Mouse (Mus musculus): ENCODE results near the gene Sp1. TPM values are rescaled to one million over a fixed set of nuclear protein-coding genes. Genes with fewer than 3 reads are reported as not detected.
A peak's percentile ranks its signal among the peaks of the same experiment; 100 is the strongest.

Gene Sp1
- polyA plus RNA-seq, 1 experiment from 2014 or later: 10.3 TPM

DNA sequence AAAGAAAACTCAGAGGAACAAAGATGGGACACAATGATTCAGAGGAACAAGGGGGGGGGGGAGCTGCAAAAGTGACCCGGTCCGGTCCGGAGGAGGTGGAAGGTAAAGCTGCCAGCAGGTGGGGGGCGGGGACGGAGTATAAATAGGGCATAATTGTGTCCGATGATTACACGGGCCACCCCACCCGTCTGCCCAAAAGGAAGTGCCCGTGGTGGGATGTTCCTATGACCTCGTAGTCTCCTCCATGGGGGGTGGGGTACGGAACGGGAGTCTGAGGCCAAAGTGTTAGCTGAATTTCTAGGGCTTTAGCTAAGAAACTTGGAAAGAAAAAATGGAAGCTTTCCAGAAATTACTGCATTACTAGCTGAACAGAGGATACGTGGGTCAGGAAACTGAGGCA, 36.0 kb upstream of the Sp1 start:
- Histone ChIP-seq H3K9me3 (replicated peaks; ENCODE audit: control insufficient read depth, low read length) (no peaks in the 10 kb centered on the region), H3K4me1 (ENCODE audit: control insufficient read depth, insufficient read depth, low read length) (peaks cover 22% of the 10 kb centered on the region), H3K9ac (ENCODE audit: low read length) (no peak overlapping the region), H3K27ac (ENCODE audit: low read length) (no peak overlapping the region), H3K4me2 (ENCODE audit: low read depth, low read length) (peak overlapping the region; percentile 48), H3K4me3 (replicated peaks; ENCODE audit: low read length) (no peak overlapping the region), H3K36me3 (ENCODE audit: control insufficient read depth, insufficient read depth, low read length) (no peaks in the 10 kb centered on the region), H3K27me3 (ENCODE audit: control insufficient read depth, insufficient read depth, low read length) (no peaks in the 10 kb centered on the region; the same call in none of the 2 replicates)
- no peak for ATAC-seq (ENCODE audit: insufficient read depth, low FRiP score)
- 17% methylated on average over 13 of the region's 13 CpGs for WGBS

DNA sequence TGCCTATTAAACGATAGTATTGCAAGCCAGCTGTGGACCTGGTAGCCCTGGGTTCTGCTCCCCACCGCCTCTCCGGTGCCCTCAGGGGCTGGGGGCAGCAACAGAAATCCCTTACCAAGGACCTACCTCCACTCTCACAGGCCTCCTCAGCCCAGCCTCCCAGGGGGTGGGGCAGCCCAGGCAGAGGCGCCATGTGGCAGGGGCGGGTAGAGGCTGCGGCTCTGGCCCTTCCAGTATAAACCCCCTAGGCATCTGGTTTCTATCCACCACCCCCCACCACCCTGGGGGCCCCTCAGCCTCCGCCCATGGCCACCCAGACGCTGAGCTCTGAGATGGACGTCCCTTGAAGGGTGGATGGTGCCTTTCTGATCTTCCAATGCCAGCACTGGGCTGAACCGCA, 35.2 kb upstream of the Sp1 start:
- 6% methylated on average over 10 of the region's 10 CpGs for WGBS
- Histone ChIP-seq H3K9me3 (replicated peaks; ENCODE audit: control insufficient read depth, low read length) (no peaks in the 10 kb centered on the region), H3K4me3 (replicated peaks; ENCODE audit: low read length) (peak overlapping the region; percentile 13), H3K36me3 (ENCODE audit: control insufficient read depth, insufficient read depth, low read length) (no peaks in the 10 kb centered on the region), H3K27me3 (ENCODE audit: control insufficient read depth, insufficient read depth, low read length) (no peaks in the 10 kb centered on the region; the same call in none of the 2 replicates), H3K9ac (ENCODE audit: low read length) (peak overlapping the region; percentile 57), H3K4me1 (ENCODE audit: control insufficient read depth, insufficient read depth, low read length) (peaks cover 21% of the 10 kb centered on the region), H3K4me2 (ENCODE audit: low read depth, low read length) (peak overlapping the region; percentile 48), H3K27ac (ENCODE audit: low read length) (peak overlapping the region; percentile 38)
- ATAC-seq (ENCODE audit: insufficient read depth, low FRiP score): peak; percentile 78

DNA sequence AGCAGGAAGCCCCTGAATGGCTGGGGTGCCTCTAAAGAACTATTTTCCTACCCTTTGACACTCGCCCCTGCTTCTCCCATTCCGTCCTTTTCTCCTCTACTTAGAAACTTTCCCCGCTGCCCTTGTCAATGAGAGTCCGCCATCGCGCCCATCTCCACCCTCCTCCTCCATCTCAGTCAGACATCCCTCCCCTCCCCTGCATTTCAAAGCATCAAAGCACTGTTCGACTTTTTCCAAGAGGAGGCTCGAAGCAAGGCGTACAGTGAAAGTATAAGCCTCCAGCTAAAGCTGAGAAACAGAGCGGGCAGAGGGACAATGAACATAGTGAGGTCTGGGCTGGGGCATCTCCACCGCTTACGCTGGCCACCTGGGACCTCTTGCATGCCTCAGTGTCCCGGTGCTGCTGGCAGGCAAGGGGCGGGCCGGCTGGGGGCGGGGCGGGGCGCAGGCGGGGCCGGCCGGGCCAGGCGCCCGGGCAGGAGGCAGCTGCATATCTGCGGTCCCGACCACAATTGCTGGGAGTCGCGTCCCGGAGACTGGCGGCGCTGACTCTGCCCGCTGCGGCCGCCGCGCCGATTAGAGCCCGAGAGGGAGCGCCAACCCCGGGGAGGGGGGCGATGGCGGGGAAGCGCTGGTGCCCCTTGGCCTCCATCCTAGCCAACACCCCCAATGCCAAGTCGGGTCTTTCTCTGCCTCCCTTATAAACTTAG, 29.3 kb upstream of the Sp1 start:
- WGBS: 1% methylated on average over 43 of the region's 43 CpGs
- peak; percentile 81 for ATAC-seq (ENCODE audit: insufficient read depth, low FRiP score)
- Histone ChIP-seq H3K27ac (ENCODE audit: low read length) (peak overlapping the region; percentile 75), H3K9ac (ENCODE audit: low read length) (peak overlapping the region; percentile 82), H3K4me1 (ENCODE audit: control insufficient read depth, insufficient read depth, low read length) (peaks cover 14% of the 10 kb centered on the region), H3K27me3 (ENCODE audit: control insufficient read depth, insufficient read depth, low read length) (no peaks in the 10 kb centered on the region), H3K9me3 (replicated peaks; ENCODE audit: control insufficient read depth, low read length) (no peaks in the 10 kb centered on the region), H3K36me3 (ENCODE audit: control insufficient read depth, insufficient read depth, low read length) (no peaks in the 10 kb centered on the region), H3K4me3 (replicated peaks; ENCODE audit: low read length) (peak overlapping the region; percentile 73), H3K4me2 (ENCODE audit: low read depth, low read length) (peak overlapping the region; percentile 99)

DNA sequence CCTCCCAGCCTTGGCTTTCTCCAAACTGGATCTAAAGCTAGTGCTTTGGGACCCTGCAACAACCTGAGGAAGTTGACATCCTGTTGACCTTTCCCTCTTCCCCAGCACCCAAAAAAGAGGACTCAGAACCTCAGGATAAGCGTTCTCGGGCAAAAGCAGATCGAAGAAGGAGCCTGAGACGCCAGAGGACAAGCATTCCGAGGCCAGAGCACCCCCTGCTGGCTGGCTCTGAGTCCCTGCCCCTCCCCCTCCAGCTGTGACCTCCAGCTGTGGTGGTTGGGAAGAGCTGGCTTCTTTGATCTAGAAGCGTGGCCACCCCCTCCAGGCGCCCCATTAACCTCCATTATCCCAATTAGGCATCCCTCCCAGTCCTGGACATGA, 28.8 kb upstream of the Sp1 start:
- peak overlapping the region; percentile 82 for H3K9ac ChIP-seq (ENCODE audit: low read length)
- H3K4me3 ChIP-seq (replicated peaks; ENCODE audit: low read length): peak overlapping the region; percentile 73
- H3K27me3 ChIP-seq (ENCODE audit: control insufficient read depth, insufficient read depth, low read length): no peaks in the 10 kb centered on the region
- ATAC-seq (ENCODE audit: insufficient read depth, low FRiP score): peak; percentile 79
- no peaks in the 10 kb centered on the region for H3K36me3 ChIP-seq (ENCODE audit: control insufficient read depth, insufficient read depth, low read length)
- peaks cover 14% of the 10 kb centered on the region for H3K4me1 ChIP-seq (ENCODE audit: control insufficient read depth, insufficient read depth, low read length)
- no peaks in the 10 kb centered on the region for H3K9me3 ChIP-seq (replicated peaks; ENCODE audit: control insufficient read depth, low read length)
- WGBS: 0% methylated on average over 7 of the region's 7 CpGs
- peak overlapping the region; percentile 99 for H3K4me2 ChIP-seq (ENCODE audit: low read depth, low read length)
- H3K27ac ChIP-seq (ENCODE audit: low read length): peak overlapping the region; percentile 75

DNA sequence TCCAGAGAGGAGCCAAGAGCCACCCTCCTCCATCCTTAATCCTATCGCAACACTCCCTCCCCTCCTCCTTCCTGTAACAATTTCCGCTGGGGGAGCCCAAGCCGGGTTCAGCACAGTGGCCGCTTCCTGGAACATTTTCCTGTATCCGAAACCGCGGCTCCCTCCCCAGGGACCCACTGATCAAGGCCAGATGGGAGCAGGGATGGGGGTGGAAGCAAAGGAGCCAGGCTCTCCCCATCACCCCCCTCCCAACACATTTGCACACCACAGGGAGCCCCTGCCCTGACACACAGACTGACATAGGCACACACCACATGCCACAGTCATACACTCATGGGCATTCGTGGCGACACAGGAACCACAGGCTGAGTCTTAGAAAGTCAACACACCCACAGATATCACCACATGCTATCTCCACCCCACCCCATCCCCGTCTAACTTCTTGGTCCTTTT, 28.1 kb upstream of the Sp1 start:
- H3K27ac ChIP-seq (ENCODE audit: low read length): peak overlapping the region; percentile 36

DNA sequence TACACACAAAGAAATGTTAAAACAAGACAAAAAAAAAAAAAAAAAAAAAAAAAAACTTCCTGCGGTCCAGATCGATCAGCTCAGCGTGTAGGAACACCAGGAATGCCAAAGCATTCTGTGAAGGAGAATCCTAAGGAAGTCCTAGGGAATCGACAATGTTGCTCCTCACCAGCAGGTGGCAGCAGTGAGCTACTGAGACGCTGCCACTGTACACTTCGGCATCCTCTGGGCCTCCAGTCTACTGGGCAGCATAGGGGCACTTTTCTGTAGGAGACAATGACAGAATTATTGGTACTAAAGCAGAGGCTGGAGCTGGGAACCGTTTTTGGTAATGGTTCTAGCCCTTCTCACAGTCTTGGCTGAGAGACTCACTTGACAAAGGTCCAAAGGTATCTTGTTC, 24.4 kb upstream of the Sp1 start:
- ATAC-seq (ENCODE audit: insufficient read depth, low FRiP score): peak; percentile 65; the same call in 1 of the 2 replicates
- no peaks in the 10 kb centered on the region for H3K36me3 ChIP-seq (ENCODE audit: control insufficient read depth, insufficient read depth, low read length)
- no peak overlapping the region for H3K9ac ChIP-seq (ENCODE audit: low read length)
- H3K4me1 ChIP-seq (ENCODE audit: control insufficient read depth, insufficient read depth, low read length): peaks cover 9% of the 10 kb centered on the region
- no peaks in the 10 kb centered on the region for H3K9me3 ChIP-seq (replicated peaks; ENCODE audit: control insufficient read depth, low read length)
- H3K4me2 ChIP-seq (ENCODE audit: low read depth, low read length): no peak overlapping the region
- H3K27me3 ChIP-seq (ENCODE audit: control insufficient read depth, insufficient read depth, low read length): no peaks in the 10 kb centered on the region
- 0% methylated on average over 7 of the region's 7 CpGs for WGBS
- H3K27ac ChIP-seq (ENCODE audit: low read length): no peak overlapping the region
- no peak overlapping the region for H3K4me3 ChIP-seq (replicated peaks; ENCODE audit: low read length)

More for the DNA sequence above, 28.1 kb upstream of the Sp1 start:
- no peaks in the 10 kb centered on the region for H3K36me3 ChIP-seq (ENCODE audit: control insufficient read depth, insufficient read depth, low read length)
- 0 out of 2 replicates have a peak overlapping the region, but pooled peaks have one; percentile 73 for H3K4me3 ChIP-seq (replicated peaks; ENCODE audit: low read length)
- peaks cover 14% of the 10 kb centered on the region for H3K4me1 ChIP-seq (ENCODE audit: control insufficient read depth, insufficient read depth, low read length)
- H3K4me2 ChIP-seq (ENCODE audit: low read depth, low read length): peak overlapping the region; percentile 99
- H3K9ac ChIP-seq (ENCODE audit: low read length): peak overlapping the region; percentile 40
- H3K9me3 ChIP-seq (replicated peaks; ENCODE audit: control insufficient read depth, low read length): no peaks in the 10 kb centered on the region
- WGBS: 12% methylated on average over 10 of the region's 10 CpGs
- ATAC-seq (ENCODE audit: insufficient read depth, low FRiP score): peak; percentile 37; the same call in 1 of the 2 replicates
- H3K27me3 ChIP-seq (ENCODE audit: control insufficient read depth, insufficient read depth, low read length): no peaks in the 10 kb centered on the region

DNA sequence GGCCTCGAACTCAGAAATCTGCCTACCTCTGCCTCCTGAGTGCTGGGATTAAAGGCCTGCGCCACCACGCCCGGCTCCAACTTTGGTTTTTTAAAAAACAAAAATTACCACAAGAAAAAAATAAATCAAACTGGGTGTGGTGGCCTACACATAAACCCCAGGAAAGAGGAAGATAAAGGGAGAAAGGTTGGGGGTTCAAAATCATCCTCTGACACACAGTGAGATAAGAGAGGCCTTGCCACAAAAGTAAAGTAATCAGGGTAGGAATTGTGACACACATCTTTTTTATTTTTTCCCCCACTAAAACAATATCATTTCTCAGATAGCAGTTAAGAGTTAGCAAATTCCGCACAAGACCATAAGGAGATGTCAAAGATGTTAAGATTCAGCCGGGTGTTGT, 22.3 kb upstream of the Sp1 start:
- 78% methylated on average over 6 of the region's 6 CpGs for WGBS
- Histone ChIP-seq H3K27ac (ENCODE audit: low read length) (no peak overlapping the region), H3K36me3 (ENCODE audit: control insufficient read depth, insufficient read depth, low read length) (no peaks in the 10 kb centered on the region), H3K9ac (ENCODE audit: low read length) (no peak overlapping the region), H3K4me1 (ENCODE audit: control insufficient read depth, insufficient read depth, low read length) (no peaks in the 10 kb centered on the region), H3K27me3 (ENCODE audit: control insufficient read depth, insufficient read depth, low read length) (no peaks in the 10 kb centered on the region), H3K4me3 (replicated peaks; ENCODE audit: low read length) (no peak overlapping the region), H3K9me3 (replicated peaks; ENCODE audit: control insufficient read depth, low read length) (no peaks in the 10 kb centered on the region), H3K4me2 (ENCODE audit: low read depth, low read length) (no peak overlapping the region)
- ATAC-seq (ENCODE audit: insufficient read depth, low FRiP score): no peak

DNA sequence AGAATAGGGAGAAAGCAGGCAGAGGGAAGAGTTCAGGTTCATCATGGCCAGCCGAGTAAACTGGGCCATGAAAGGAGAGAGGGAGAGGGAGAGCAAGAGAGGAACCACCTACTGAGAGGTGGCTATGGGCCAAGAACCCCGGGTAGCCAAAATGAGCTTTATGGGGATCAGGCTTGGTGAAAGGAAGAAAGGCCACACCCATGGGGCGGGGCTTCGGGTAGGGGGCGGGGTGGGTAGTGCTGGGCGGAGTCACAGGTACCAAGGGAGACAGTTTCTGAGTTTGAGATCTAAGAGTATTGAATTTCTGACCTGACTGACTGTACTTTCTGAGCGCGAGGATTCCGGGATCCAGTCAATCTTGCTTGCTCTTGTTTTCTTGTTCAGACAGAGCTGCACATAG, 19.3 kb upstream of the Sp1 start:
- ATAC-seq (ENCODE audit: insufficient read depth, low FRiP score): no peak
- H3K4me2 ChIP-seq (ENCODE audit: low read depth, low read length): no peak overlapping the region
- no peaks in the 10 kb centered on the region for H3K36me3 ChIP-seq (ENCODE audit: control insufficient read depth, insufficient read depth, low read length)
- H3K9ac ChIP-seq (ENCODE audit: low read length): no peak overlapping the region
- H3K27me3 ChIP-seq (ENCODE audit: control insufficient read depth, insufficient read depth, low read length): no peaks in the 10 kb centered on the region
- H3K4me1 ChIP-seq (ENCODE audit: control insufficient read depth, insufficient read depth, low read length): no peaks in the 10 kb centered on the region
- WGBS: 46% methylated on average over 9 of the region's 9 CpGs
- H3K9me3 ChIP-seq (replicated peaks; ENCODE audit: control insufficient read depth, low read length): no peaks in the 10 kb centered on the region
- no peak overlapping the region for H3K4me3 ChIP-seq (replicated peaks; ENCODE audit: low read length)
- H3K27ac ChIP-seq (ENCODE audit: low read length): no peak overlapping the region

DNA sequence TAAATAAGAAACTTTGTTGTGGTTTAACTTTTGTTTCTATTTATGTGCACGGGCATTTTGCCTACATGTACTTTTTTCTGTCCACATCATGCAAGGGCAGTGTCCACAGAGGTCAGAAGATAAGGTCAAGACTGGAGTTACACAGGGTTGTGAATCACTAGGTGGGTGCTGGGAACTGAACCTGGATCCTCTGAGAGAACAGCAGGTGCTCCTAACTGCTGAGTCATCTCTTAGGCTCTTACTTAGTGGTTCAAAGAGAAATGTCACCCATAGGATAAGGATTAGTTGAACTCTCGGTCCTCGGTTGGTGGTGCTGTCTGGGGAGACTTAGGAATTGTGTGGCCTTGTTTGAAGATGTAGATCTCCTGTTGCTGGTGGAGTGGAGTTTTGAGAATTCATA, 17.0 kb upstream of the Sp1 start:
- H3K9me3 ChIP-seq (replicated peaks; ENCODE audit: control insufficient read depth, low read length): no peaks in the 10 kb centered on the region
- 83% methylated on average over 3 of the region's 3 CpGs for WGBS
- H3K9ac ChIP-seq (ENCODE audit: low read length): no peak overlapping the region
- H3K36me3 ChIP-seq (ENCODE audit: control insufficient read depth, insufficient read depth, low read length): no peaks in the 10 kb centered on the region
- no peak overlapping the region for H3K27ac ChIP-seq (ENCODE audit: low read length)
- H3K4me2 ChIP-seq (ENCODE audit: low read depth, low read length): no peak overlapping the region
- no peak for ATAC-seq (ENCODE audit: insufficient read depth, low FRiP score)
- H3K4me3 ChIP-seq (replicated peaks; ENCODE audit: low read length): no peak overlapping the region
- no peaks in the 10 kb centered on the region for H3K4me1 ChIP-seq (ENCODE audit: control insufficient read depth, insufficient read depth, low read length)
- H3K27me3 ChIP-seq (ENCODE audit: control insufficient read depth, insufficient read depth, low read length): no peaks in the 10 kb centered on the region

All from stomach, embryonic 16.5 days (tissue).